Mouse (Mus musculus) small intestine, adult 2 months (tissue): ENCODE results near the gene Bloc1s6.

Experiments used
- CTCF ChIP-seq: fragments of 200-500 bp; IDR thresholded peaks from 2 replicates; pipeline ENCODE4 v1.5.1; 2012; ENCODE audit warnings: low read depth, mild to moderate bottlenecking, control low read depth, inconsistent platforms, low read length, moderate library complexity, mixed read lengths; ENCODE audit not compliant: insufficient replicate concordance, insufficient read length; ENCODE audit errors: extremely low read depth
- POLR2A ChIP-seq: fragments of 200-500 bp; IDR thresholded peaks from 2 replicates; pipeline ENCODE4 v1.6.1; 2012; ENCODE audit warnings: low read depth, mild to moderate bottlenecking, control low read depth, inconsistent platforms, low read length, moderate library complexity

- TF ChIP-seq CTCF, result no peak
- no peak for TF ChIP-seq POLR2A
These were observed 17.7 kb upstream of the Bloc1s6 start for GRCm38 (mm10) chr2:122720564-122720963.
